Mouse (Mus musculus): Measurements from ENCODE around the gene Zfp715. TPM values are rescaled to one million over a fixed set of nuclear protein-coding genes. Genes with fewer than 3 reads are reported as not detected.
"Not testable (repeated sequence)": the region's sequence is repeated elsewhere in the genome, so short reads cannot be mapped to it uniquely, and the experiment has no call there.

The Zfp715 gene
- 21.6 and 27.6 TPM in 2 replicates for polyA plus RNA-seq (2014; fragmentation: Nextera tagmentation; extraction: Ambion mirVana)

DNA sequence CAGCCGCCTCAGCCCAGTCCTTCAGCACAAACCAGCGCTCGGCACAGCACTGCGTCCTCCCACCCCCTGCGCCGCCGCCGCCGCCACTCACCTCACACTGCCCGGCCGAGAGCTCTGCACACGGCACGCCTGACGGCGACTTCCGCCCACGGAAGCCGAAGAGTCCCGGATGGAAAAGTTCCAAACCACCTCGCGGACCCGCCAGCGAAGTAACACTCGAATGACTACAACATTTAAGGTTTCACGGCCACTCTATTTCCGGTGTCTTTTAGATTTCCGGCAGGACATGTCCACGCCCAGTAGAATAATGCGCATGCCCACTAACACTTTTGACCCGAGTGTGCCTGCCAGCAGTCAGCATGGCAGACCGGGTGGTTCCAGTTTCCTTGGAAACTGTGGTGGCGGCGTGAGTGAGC lies at the start of gene Zfp715:
Gene Zfp715, minus strand, starts transcription at position 282 of the 416 bp plus-strand sequence.
- Histone ChIP-seq H3K27me3 (ENCODE audit: control insufficient read depth, insufficient read depth, low read length) (no peaks in the 10 kb centered on the region), H3K9ac (peak within 1 kb of the TSS; percentile 76), H3K4me3 (replicated peaks; ENCODE audit: low read length) (peak within 1 kb of the TSS; percentile 79), H3K36me3 (replicated peaks; ENCODE audit: control insufficient read depth, insufficient read depth) (peaks cover 25% of the 10 kb centered on the region), H3K9me3 (ENCODE audit: control insufficient read depth, low read length) (no peaks in the 10 kb centered on the region), H3K4me2 (replicated peaks) (peak within 1 kb of the TSS; percentile 84), H3K4me1 (replicated peaks; ENCODE audit: control insufficient read depth, insufficient read depth, low read length) (peaks cover 16% of the 10 kb centered on the region), H3K27ac (peak within 1 kb of the TSS; percentile 84)
- DNase-seq (ENCODE audit: low spot score) (peak; percentile 94), ATAC-seq (ENCODE audit: low FRiP score) (peak; percentile 97)
- WGBS, result under 1% methylated on average over 33 of the region's 33 CpGs

- H3K36me3 ChIP-seq (replicated peaks; ENCODE audit: control insufficient read depth, insufficient read depth), result no peaks in the 10 kb centered on the region
- H3K4me3 ChIP-seq (replicated peaks; ENCODE audit: low read length), result no peak overlapping the region
- no peak for DNase-seq (ENCODE audit: low spot score)
- H3K4me1 ChIP-seq (replicated peaks; ENCODE audit: control insufficient read depth, insufficient read depth, low read length), result no peaks in the 10 kb centered on the region
- H3K4me2 ChIP-seq (replicated peaks), result no peak overlapping the region
- H3K9me3 ChIP-seq (ENCODE audit: control insufficient read depth, low read length), result no peaks in the 10 kb centered on the region
- no peak overlapping the region for H3K9ac ChIP-seq
- H3K27ac ChIP-seq, result no peak overlapping the region
- WGBS, result 78% methylated on average over 4 of the region's 4 CpGs
- no peaks in the 10 kb centered on the region for H3K27me3 ChIP-seq (ENCODE audit: control insufficient read depth, insufficient read depth, low read length)
- ATAC-seq (ENCODE audit: low FRiP score), result no peak
Measured at GRCm38 (mm10) chr7:43362021-43362420, 48.9 kb upstream of the Zfp715 start.

DNA sequence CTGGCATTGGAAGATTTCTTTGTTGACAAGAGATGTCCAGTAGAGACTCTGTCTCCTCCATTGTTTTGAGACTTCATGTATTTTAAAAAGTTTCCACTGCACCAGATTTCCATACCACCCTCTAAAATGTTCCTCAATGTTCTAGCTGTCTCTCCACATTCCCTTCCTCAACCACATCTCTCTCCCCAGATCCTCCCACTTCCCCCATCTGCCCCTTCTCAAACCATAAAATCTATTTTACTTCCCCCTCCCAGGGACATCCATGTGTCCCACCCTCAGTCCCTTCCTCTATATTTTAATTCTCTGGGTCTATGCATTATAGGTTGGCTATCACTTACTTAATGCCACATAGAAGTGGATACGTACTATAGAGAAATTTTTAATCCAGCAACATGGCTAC lies 48.3 kb upstream of the Zfp715 start:
- 94% methylated on average over 1 of the region's 1 CpGs for WGBS
- Histone ChIP-seq H3K27ac (no peak overlapping the region), H3K9ac (no peak overlapping the region), H3K4me2 (replicated peaks) (no peak overlapping the region), H3K4me1 (replicated peaks; ENCODE audit: control insufficient read depth, insufficient read depth, low read length) (no peaks in the 10 kb centered on the region), H3K36me3 (replicated peaks; ENCODE audit: control insufficient read depth, insufficient read depth) (no peaks in the 10 kb centered on the region), H3K9me3 (ENCODE audit: control insufficient read depth, low read length) (no peaks in the 10 kb centered on the region), H3K4me3 (replicated peaks; ENCODE audit: low read length) (no peak overlapping the region), H3K27me3 (ENCODE audit: control insufficient read depth, insufficient read depth, low read length) (no peaks in the 10 kb centered on the region)
- no peak for ATAC-seq (ENCODE audit: low FRiP score)
- DNase-seq (ENCODE audit: low spot score), result no peak

- Histone ChIP-seq H3K9me3 (ENCODE audit: control insufficient read depth, low read length) (no peaks in the 10 kb centered on the region), H3K27ac (no peak overlapping the region), H3K9ac (no peak overlapping the region), H3K27me3 (ENCODE audit: control insufficient read depth, insufficient read depth, low read length) (no peaks in the 10 kb centered on the region), H3K4me2 (replicated peaks) (no peak overlapping the region), H3K4me3 (replicated peaks; ENCODE audit: low read length) (no peak overlapping the region), H3K4me1 (replicated peaks; ENCODE audit: control insufficient read depth, insufficient read depth, low read length) (0 out of 2 replicates have a peak, but pooled peaks cover 2% of the 10 kb centered on the region), H3K36me3 (replicated peaks; ENCODE audit: control insufficient read depth, insufficient read depth) (no peaks in the 10 kb centered on the region)
- ATAC-seq (ENCODE audit: low FRiP score) (no peak), DNase-seq (ENCODE audit: low spot score) (no peak)
- WGBS, result 94% methylated on average over 3 of the region's 3 CpGs
Measured at GRCm38 (mm10) chr7:43358556-43358955, 45.5 kb upstream of the Zfp715 start.

DNA sequence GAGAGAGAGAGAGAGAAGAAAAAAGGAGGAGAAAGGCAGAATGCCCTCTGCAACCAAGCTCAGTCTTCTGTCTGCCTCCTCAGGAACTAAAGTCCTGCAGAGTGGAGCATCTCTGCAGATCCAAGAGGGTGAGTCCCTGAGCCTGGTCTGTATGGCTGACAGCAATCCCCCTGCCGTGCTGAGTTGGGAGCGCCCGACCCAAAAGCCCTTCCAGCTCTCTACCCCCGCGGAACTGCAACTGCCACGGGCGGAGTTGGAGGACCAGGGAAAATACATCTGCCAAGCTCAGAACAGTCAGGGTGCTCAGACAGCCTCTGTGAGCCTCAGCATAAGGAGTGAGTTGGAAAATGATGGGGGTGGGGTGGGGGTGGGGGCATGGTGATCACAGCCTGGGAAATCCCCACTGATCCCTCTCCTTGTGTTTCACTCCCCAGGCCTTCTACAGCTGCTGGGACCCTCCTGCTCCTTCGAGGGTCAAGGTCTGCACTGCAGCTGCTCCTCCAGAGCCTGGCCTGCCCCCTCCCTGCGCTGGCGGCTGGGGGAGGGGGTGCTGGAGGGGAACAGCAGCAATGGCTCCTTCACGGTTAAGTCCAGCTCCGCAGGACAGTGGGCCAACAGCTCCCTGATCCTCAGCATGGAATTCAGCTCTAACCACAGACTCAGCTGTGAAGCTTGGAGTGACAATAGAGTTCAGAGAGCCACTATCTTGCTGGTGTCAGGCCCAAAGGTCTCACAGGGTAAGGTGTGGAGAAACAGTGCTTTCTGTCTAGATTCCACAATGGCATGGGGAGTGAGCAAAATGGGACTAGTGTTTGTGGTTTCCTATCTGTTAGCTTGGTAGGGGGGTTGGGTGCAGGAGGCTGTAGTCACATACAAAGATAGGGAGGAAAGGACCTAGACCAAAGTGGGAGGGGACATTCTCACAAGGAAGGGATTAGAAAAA lies 42.1 kb upstream of the Zfp715 start:
- Histone ChIP-seq H3K4me1 (replicated peaks; ENCODE audit: control insufficient read depth, insufficient read depth, low read length) (0 out of 2 replicates have a peak, but pooled peaks cover 2% of the 10 kb centered on the region), H3K4me3 (replicated peaks; ENCODE audit: low read length) (no peak overlapping the region), H3K27ac (no peak overlapping the region), H3K27me3 (ENCODE audit: control insufficient read depth, insufficient read depth, low read length) (no peaks in the 10 kb centered on the region), H3K36me3 (replicated peaks; ENCODE audit: control insufficient read depth, insufficient read depth) (no peaks in the 10 kb centered on the region), H3K4me2 (replicated peaks) (no peak overlapping the region), H3K9me3 (ENCODE audit: control insufficient read depth, low read length) (no peaks in the 10 kb centered on the region), H3K9ac (no peak overlapping the region)
- 11% methylated on average over 12 of the region's 12 CpGs for WGBS
- no peak for DNase-seq (ENCODE audit: low spot score)
- ATAC-seq (ENCODE audit: low FRiP score), result no peak

DNA sequence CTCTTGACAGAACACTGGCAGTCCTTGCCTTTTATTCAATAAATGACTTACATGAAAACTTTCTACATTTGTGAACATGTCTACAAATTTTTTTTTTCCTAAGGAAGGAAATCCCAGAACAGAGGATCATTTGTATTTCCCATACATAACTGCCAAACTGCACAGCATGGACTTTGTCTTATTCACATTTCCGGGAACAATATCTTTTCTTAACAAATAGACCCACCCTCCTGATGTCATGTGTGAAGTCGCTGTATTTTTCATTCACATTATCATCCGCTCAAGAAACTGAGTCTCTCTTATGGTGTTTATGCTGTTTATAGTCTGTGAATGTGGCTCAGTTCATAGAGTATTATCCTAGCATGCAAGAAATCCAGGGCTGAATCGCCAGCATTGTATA lies 40.7 kb upstream of the Zfp715 start:
- H3K36me3 ChIP-seq (replicated peaks; ENCODE audit: control insufficient read depth, insufficient read depth), result no peaks in the 10 kb centered on the region
- H3K27ac ChIP-seq, result no peak overlapping the region
- ATAC-seq (ENCODE audit: low FRiP score), result no peak
- WGBS, result 89% methylated on average over 4 of the region's 4 CpGs
- H3K4me3 ChIP-seq (replicated peaks; ENCODE audit: low read length), result no peak overlapping the region
- no peak overlapping the region for H3K4me2 ChIP-seq (replicated peaks)
- H3K27me3 ChIP-seq (ENCODE audit: control insufficient read depth, insufficient read depth, low read length), result no peaks in the 10 kb centered on the region
- 0 out of 2 replicates have a peak, but pooled peaks cover 2% of the 10 kb centered on the region for H3K4me1 ChIP-seq (replicated peaks; ENCODE audit: control insufficient read depth, insufficient read depth, low read length)
- no peaks in the 10 kb centered on the region for H3K9me3 ChIP-seq (ENCODE audit: control insufficient read depth, low read length)
- no peak overlapping the region for H3K9ac ChIP-seq
- DNase-seq (ENCODE audit: low spot score), result no peak

GRCm38 (mm10) chr7:43353118-43353517 lies 40.0 kb upstream of the Zfp715 start:
- H3K4me1 ChIP-seq (replicated peaks; ENCODE audit: control insufficient read depth, insufficient read depth, low read length), result 0 out of 2 replicates have a peak, but pooled peaks cover 2% of the 10 kb centered on the region
- no peaks in the 10 kb centered on the region for H3K27me3 ChIP-seq (ENCODE audit: control insufficient read depth, insufficient read depth, low read length)
- 74% methylated on average over 4 of the region's 4 CpGs for WGBS
- no peak for ATAC-seq (ENCODE audit: low FRiP score)
- no peak overlapping the region for H3K27ac ChIP-seq
- no peak overlapping the region for H3K9ac ChIP-seq
- no peak overlapping the region for H3K4me2 ChIP-seq (replicated peaks)
- no peak overlapping the region for H3K4me3 ChIP-seq (replicated peaks; ENCODE audit: low read length)
- H3K9me3 ChIP-seq (ENCODE audit: control insufficient read depth, low read length), result no peaks in the 10 kb centered on the region
- H3K36me3 ChIP-seq (replicated peaks; ENCODE audit: control insufficient read depth, insufficient read depth), result no peaks in the 10 kb centered on the region
- DNase-seq (ENCODE audit: low spot score), result no peak

GRCm38 (mm10) chr7:43351154-43351553 lies 38.1 kb upstream of the Zfp715 start, which contains the start of gene Siglecf:
TSS of gene Siglecf (plus strand) at chr7:43351341.
- no peak for DNase-seq (ENCODE audit: low spot score)
- Histone ChIP-seq H3K9ac (no peak within 1 kb of the TSS), H3K27me3 (ENCODE audit: control insufficient read depth, insufficient read depth, low read length) (no peaks in the 10 kb centered on the region), H3K27ac (no peak within 1 kb of the TSS), H3K36me3 (replicated peaks; ENCODE audit: control insufficient read depth, insufficient read depth) (no peaks in the 10 kb centered on the region), H3K4me3 (replicated peaks; ENCODE audit: low read length) (no peak within 1 kb of the TSS), H3K4me2 (replicated peaks) (no peak within 1 kb of the TSS), H3K4me1 (replicated peaks; ENCODE audit: control insufficient read depth, insufficient read depth, low read length) (0 out of 2 replicates have a peak, but pooled peaks cover 2% of the 10 kb centered on the region), H3K9me3 (ENCODE audit: control insufficient read depth, low read length) (no peaks in the 10 kb centered on the region)
- WGBS, result 72% methylated on average over 3 of the region's 3 CpGs
- no peak for ATAC-seq (ENCODE audit: low FRiP score)

DNA sequence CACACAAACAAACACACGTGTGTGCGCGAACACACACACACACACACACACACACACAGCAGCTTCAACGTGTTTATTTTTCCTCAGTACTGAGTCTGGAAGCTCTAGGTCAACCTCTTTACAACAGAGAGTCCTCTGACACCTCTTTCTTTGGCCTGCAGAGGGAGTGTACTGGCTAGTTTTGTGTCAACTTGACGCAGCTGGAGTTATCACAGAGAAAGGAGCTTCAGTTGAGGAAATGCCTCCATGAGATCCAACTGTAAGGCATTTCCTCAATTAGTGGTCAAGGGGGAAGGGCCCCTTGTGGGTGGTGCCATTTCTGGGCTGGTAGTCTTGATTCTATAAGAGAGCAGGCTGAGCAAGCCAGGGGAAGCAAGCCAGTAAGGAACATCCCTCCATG lies 36.5 kb upstream of the Zfp715 start:
- H3K27me3 ChIP-seq (ENCODE audit: control insufficient read depth, insufficient read depth, low read length); H3K4me1 ChIP-seq (replicated peaks; ENCODE audit: control insufficient read depth, insufficient read depth, low read length); H3K4me2 ChIP-seq (replicated peaks); ATAC-seq (ENCODE audit: low FRiP score); H3K9ac ChIP-seq; H3K9me3 ChIP-seq (ENCODE audit: control insufficient read depth, low read length); H3K27ac ChIP-seq; H3K36me3 ChIP-seq (replicated peaks; ENCODE audit: control insufficient read depth, insufficient read depth); DNase-seq (ENCODE audit: low spot score); H3K4me3 ChIP-seq (replicated peaks; ENCODE audit: low read length): not testable (repeated sequence)
- WGBS, result 73% methylated on average over 5 of the region's 5 CpGs

All from hindbrain, embryonic 14.5 days (tissue).